Mouse (Mus musculus) testis, adult 2 months (tissue): ENCODE data around the gene Fryl. TPM values are rescaled to one million over a fixed set of nuclear protein-coding genes. Genes with fewer than 3 reads are reported as not detected.

Experiments used
- H3K27ac ChIP-seq: fragments of 200-500 bp; 2 replicates; pipeline ENCODE4 v1.5.1; 2012; ENCODE audit warnings: low read depth, low read length; ENCODE audit not compliant: control insufficient read depth, insufficient read depth
- H3K27me3 ChIP-seq: fragments of 200-500 bp; 2 replicates; pipeline ENCODE4 v1.6.1; 2012; ENCODE audit warnings: mild to moderate bottlenecking, low read length, moderate library complexity; ENCODE audit not compliant: control insufficient read depth, insufficient read depth
- H3K36me3 ChIP-seq: fragments of 200-500 bp; 2 replicates; pipeline ENCODE4 v1.6.1; 2012; ENCODE audit warnings: mild to moderate bottlenecking, low read length; ENCODE audit not compliant: control insufficient read depth, insufficient read depth
- H3K4me1 ChIP-seq: fragments of 200-500 bp; 2 replicates; pipeline ENCODE4 v1.6.1; 2012; ENCODE audit warnings: low read length; ENCODE audit not compliant: control insufficient read depth, insufficient read depth
- H3K4me3 ChIP-seq: fragments of 200-500 bp; 2 replicates; pipeline ENCODE4 v1.5.1; 2012; ENCODE audit warnings: low read depth, mild to moderate bottlenecking, low read length, moderate library complexity, mixed read lengths; ENCODE audit not compliant: control insufficient read depth
- CTCF ChIP-seq: fragments of 200-500 bp; IDR thresholded peaks from 2 replicates; pipeline ENCODE4 v1.5.1; 2012; ENCODE audit warnings: low read depth, mild to moderate bottlenecking, inconsistent platforms, low read length, moderate library complexity; ENCODE audit not compliant: control insufficient read depth, insufficient read depth, insufficient replicate concordance
- POLR2A ChIP-seq: fragments of 200-500 bp; IDR thresholded peaks from 2 replicates; pipeline ENCODE4 v1.6.1; 2012; ENCODE audit warnings: low read depth, mild to moderate bottlenecking, inconsistent platforms, low read length, moderate library complexity; ENCODE audit not compliant: control insufficient read depth
- polyA plus RNA-seq: library from polyadenylated mRNA; depleted of rRNA; stranded (reverse); fragments of >200 nt; gene quantifications from 2 replicates; pipeline ENCODE4 v1.2.3, GENCODE M21; 2012

The Fryl gene
- polyA plus RNA-seq, 1 experiment = 21.6 TPM

DNA sequence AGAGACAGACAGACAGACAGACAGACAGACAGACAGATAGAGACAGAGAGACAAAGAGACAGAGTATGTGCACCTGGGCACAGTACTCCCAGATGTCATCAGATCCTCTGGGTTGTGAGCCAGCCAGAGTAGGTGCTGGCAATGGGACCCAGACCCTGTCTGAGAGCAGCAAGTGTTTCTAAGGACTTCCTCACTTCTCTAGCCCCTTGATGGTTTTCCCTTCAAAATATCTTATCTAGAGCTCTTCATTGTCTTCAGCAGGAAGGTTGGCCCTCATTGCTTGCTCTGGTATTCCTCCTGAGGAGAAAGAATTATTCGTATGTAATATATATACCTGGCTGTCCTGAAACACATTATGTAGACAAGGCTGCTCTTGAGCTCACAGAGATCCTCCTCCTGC lies 263.9 kb downstream of the Fryl start:
- Histone ChIP-seq H3K4me3 (no peak overlapping the region), H3K27me3 (no peaks in the 10 kb centered on the region), H3K27ac (no peak overlapping the region), H3K4me1 (no peaks in the 10 kb centered on the region; the same call in 1 of the 2 replicates), H3K36me3 (no peaks in the 10 kb centered on the region)
- no peak for TF ChIP-seq POLR2A
- TF ChIP-seq CTCF = no peak

DNA sequence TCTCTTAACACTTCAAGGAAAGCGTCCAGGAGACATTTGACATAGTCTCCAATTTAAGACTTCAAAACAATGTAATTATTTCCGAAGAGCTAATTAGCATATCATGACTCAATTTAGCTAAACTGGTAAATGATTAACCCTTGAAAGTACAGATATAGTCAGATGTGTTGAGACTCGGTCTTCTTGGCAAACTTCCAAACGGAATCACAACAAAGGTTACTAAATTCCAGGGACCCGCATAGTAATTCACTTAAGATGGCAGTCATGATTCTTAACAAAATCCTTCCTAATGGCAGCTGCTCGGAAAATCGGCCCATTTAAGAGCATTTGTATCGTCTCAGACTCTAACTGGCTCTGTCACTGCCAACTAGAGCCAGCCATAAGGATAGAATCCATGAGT lies 266.7 kb downstream of the Fryl start:
- Histone ChIP-seq H3K27ac (no peak overlapping the region), H3K27me3 (no peaks in the 10 kb centered on the region), H3K4me1 (no peaks in the 10 kb centered on the region), H3K4me3 (no peak overlapping the region), H3K36me3 (no peaks in the 10 kb centered on the region)
- TF ChIP-seq POLR2A (no peak), CTCF (no peak)

DNA sequence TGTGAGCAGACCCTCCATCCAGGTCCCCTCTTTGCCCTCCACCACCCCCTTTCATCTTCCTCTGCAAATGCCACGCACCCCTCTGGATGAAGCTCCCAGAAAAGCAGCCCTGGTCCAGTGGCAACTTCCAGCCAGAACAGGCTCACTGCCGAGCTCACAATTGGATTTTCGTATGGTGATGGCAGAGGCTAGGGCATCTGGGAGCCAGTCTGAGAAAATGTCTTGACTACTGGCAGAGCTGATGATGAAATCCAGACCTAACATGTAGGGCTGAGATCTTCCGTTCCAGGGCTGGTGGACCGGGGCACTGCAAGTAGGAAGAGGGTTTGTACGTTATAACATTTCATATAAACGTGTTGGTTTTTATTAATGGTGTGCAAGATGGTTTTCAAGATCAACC lies 268.6 kb downstream of the Fryl start:
- Histone ChIP-seq H3K36me3 (no peaks in the 10 kb centered on the region), H3K27ac (no peak overlapping the region), H3K4me1 (no peaks in the 10 kb centered on the region), H3K4me3 (no peak overlapping the region), H3K27me3 (no peaks in the 10 kb centered on the region)
- TF ChIP-seq CTCF (no peak), POLR2A (no peak)

DNA sequence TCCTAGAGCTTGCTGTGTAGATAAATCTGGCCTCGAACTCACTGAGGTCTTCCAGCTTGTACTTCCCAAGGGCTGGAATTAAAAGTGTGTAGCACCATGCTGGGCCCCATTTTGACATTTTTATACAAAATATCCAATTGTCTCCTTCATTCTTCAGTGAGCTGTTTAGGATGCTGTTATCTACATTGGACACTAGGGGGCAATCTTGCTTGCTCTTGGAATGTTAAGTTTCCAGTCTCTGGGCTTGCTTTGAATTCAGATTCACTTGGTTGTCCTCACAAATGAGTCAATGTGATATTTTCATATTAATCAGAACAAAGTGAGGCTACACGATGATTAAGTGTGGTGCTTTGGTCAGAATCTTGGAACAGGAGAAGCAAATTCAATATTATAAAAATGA lies 272.3 kb downstream of the Fryl start:
- no peaks in the 10 kb centered on the region for H3K36me3 ChIP-seq
- H3K4me3 ChIP-seq = no peak overlapping the region
- no peaks in the 10 kb centered on the region for H3K27me3 ChIP-seq
- H3K27ac ChIP-seq = no peak overlapping the region
- H3K4me1 ChIP-seq = no peaks in the 10 kb centered on the region
- TF ChIP-seq CTCF (no peak; the same call in 1 of the 2 replicates), POLR2A (no peak)

DNA sequence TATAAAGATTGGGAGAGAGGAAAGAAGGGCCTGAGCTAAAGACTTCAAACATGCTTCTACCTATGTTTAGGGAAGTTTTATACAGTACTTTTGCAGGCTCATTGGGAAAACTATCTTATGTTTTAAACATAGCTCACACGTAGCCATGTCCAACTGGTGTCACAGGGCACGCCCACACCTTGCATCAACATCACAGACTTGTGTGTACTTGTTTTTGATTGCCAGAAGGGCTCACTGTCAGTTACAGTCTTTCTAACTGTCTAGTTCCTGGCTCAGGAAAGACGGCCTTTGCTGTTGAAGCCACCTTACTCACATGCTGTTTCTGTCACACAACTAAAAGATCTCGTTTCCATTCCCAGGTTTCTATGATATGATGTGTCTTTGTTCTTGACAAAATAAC lies 279.9 kb downstream of the Fryl start:
- no peak for TF ChIP-seq CTCF
- TF ChIP-seq POLR2A = no peak
- Histone ChIP-seq H3K27me3 (no peaks in the 10 kb centered on the region), H3K4me3 (no peak overlapping the region), H3K36me3 (no peaks in the 10 kb centered on the region; the same call in 1 of the 2 replicates), H3K4me1 (no peaks in the 10 kb centered on the region), H3K27ac (no peak overlapping the region)

DNA sequence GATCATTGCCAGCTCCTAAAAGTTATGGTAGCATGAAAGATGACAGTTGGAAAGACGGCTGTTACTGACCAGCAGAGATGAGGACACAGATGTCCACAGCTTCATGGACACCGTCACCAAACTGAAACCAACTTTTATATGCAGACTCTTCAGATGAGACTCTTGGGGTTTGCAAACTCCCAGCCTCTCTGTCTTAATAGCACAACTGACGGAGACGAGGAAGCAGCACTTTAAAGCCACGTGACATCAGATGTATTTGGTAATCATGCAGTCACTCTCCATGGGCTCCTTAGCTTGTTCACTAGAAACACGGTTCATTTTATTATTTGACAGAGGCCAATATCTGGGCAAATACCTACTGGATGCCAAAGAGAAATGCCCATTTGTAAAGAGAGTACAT lies 280.4 kb downstream of the Fryl start:
- no peaks in the 10 kb centered on the region for H3K27me3 ChIP-seq
- H3K36me3 ChIP-seq = no peaks in the 10 kb centered on the region; the same call in 1 of the 2 replicates
- H3K4me3 ChIP-seq = no peak overlapping the region
- no peak overlapping the region for H3K27ac ChIP-seq
- no peak for TF ChIP-seq CTCF
- no peak for TF ChIP-seq POLR2A
- H3K4me1 ChIP-seq = no peaks in the 10 kb centered on the region

DNA sequence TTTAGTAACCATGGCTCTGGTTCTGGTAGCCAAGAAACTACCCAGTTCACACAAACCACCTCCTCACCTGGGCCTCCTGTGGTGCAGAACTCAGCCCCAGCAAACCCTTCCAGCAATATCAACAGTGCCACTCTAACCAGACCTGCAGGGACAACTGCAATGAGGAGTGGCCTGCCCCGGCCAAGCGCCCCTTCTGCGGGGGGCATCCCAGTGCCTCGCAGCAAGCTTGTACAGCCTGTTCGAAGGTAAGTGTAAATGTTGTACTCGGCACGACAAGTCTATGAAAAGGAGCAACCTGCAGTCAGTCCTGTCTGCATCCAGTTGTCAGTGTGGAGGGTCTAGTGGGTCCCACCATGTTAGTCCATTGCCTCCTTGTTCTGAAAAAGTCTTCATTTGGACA lies 281.8 kb downstream of the Fryl start, which contains the start of gene Gm10135:
Gene Gm10135, minus strand, starts transcription at position 101 of the 400 bp plus-strand sequence.
- no peaks in the 10 kb centered on the region for H3K4me1 ChIP-seq
- no peak within 1 kb of the TSS for H3K4me3 ChIP-seq
- H3K27me3 ChIP-seq = no peaks in the 10 kb centered on the region
- H3K36me3 ChIP-seq = no peaks in the 10 kb centered on the region; the same call in 1 of the 2 replicates
- TF ChIP-seq CTCF = no peak
- H3K27ac ChIP-seq = no peak within 1 kb of the TSS

DNA sequence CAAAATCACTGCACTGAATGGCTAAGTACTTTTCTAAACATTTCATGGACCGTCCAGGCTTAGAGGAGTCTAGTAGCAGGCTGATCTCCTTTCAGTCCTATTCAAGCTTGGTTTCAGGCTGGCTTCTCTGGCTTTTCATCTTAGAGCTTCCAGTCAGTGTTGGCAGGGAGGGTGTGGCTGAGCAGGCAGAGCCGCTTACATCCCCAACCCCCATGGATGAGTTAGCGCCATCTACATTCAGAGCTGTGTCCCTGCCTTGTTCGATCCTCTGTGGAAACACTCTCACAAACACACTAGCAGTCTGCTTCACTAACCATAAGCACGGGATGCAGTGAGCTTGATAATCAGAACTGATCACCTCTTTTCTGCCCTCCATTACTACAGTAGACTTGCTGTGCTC lies 283.5 kb downstream of the Fryl start:
- Histone ChIP-seq H3K4me1 (no peaks in the 10 kb centered on the region), H3K36me3 (no peaks in the 10 kb centered on the region), H3K27ac (no peak overlapping the region), H3K4me3 (no peak overlapping the region), H3K27me3 (no peaks in the 10 kb centered on the region)
- TF ChIP-seq CTCF = no peak
- TF ChIP-seq POLR2A = no peak
